Mouse (Mus musculus) stomach, postnatal 0 days (tissue): ENCODE data around the gene B230104I21Rik. TPM values are rescaled to one million over a fixed set of nuclear protein-coding genes. Genes with fewer than 3 reads are reported as not detected.

Experiments used
- ATAC-seq: fragments of 200-750 bp; cut with Nextera tagmentation; 2 replicates; pipeline ENCODE4 v1.8.0; 2017; ENCODE audit not compliant: low FRiP score, low TSS enrichment
- DNase-seq: peaks from one replicate; pipeline ENCODE4 v3.0.0-alpha.2; 2016; ENCODE audit warnings: low spot score
- H3K27ac ChIP-seq: fragments of 300-500 bp; sonication (generic); replicated peaks from 2 replicates; pipeline ENCODE4 v1.5.1; 2014; ENCODE audit warnings: mild to moderate bottlenecking, control low read depth
- H3K27me3 ChIP-seq: fragments of 300-500 bp; sonication (generic); 2 replicates; pipeline ENCODE4 v1.6.1; 2014; ENCODE audit warnings: low read length; ENCODE audit not compliant: control insufficient read depth, insufficient read depth
- H3K36me3 ChIP-seq: fragments of 300-500 bp; sonication (generic); 2 replicates; pipeline ENCODE4 v1.6.1; 2014; ENCODE audit warnings: low read length, mixed read lengths; ENCODE audit not compliant: control insufficient read depth, insufficient read depth
- H3K4me1 ChIP-seq: fragments of 300-500 bp; sonication (generic); replicated peaks from 2 replicates; pipeline ENCODE4 v1.6.1; 2014; ENCODE audit warnings: antibody characterized with exemption; ENCODE audit not compliant: control insufficient read depth, insufficient read depth
- H3K4me2 ChIP-seq: fragments of 300-500 bp; sonication (generic); replicated peaks from 2 replicates; pipeline ENCODE4 v1.6.1; 2014; ENCODE audit warnings: low read depth, mild to moderate bottlenecking, control low read depth, moderate library complexity
- H3K4me3 ChIP-seq: fragments of 300-500 bp; sonication (generic); 2 replicates; pipeline ENCODE4 v1.5.1; 2014; ENCODE audit warnings: low read depth, low read length, control low read depth
- H3K9ac ChIP-seq: fragments of 300-500 bp; sonication (generic); 2 replicates; pipeline ENCODE4 v1.6.1; 2014; ENCODE audit warnings: mild to moderate bottlenecking, low read length, control low read depth, mixed read lengths
- H3K9me3 ChIP-seq: fragments of 300-500 bp; sonication (generic); 2 replicates; pipeline ENCODE4 v1.6.1; 2016; ENCODE audit warnings: low read length; ENCODE audit not compliant: control insufficient read depth
- CTCF ChIP-seq: IDR thresholded peaks from 2 replicates; pipeline ENCODE4 v1.5.1; 2016; ENCODE audit warnings: antibody characterized with exemption, low read depth, mild to moderate bottlenecking, moderate library complexity
- EP300 ChIP-seq: optimal IDR thresholded peaks from 2 replicates; pipeline ENCODE3; 2016; ENCODE audit warnings: antibody characterized with exemption
- WGBS: fragments of 180-500 bp; shearing (Covaris S2); extraction: QIAGEN DNeasy Blood & Tissue Kit; methylation state at CpG from one replicate; pipeline ENCODE4 v1.1.7; 2014; 5-methylcytosine and 5-hydroxymethylcytosine counted together
- polyA plus RNA-seq: library from polyadenylated mRNA; unstranded; fragments of >200 nt; fragmentation: Nextera tagmentation; extraction: Ambion mirVana; gene quantifications from 2 replicates; pipeline ENCODE4 v1.2.1, GENCODE M21; 2015

The B230104I21Rik gene
- polyA plus RNA-seq, 1 experiment from 2014 or later = not detected

GRCm38 (mm10) chr4:154378876-154379275 is 42.9 kb downstream of the B230104I21Rik start:
- Histone ChIP-seq H3K4me2 (no peak overlapping the region), H3K4me1 (no peaks in the 10 kb centered on the region), H3K27me3 (no peaks in the 10 kb centered on the region), H3K36me3 (no peaks in the 10 kb centered on the region), H3K9me3 (no peaks in the 10 kb centered on the region), H3K27ac (no peak overlapping the region), H3K9ac (no peak overlapping the region), H3K4me3 (no peak overlapping the region)
- TF ChIP-seq CTCF (no peak), EP300 (no peak)
- WGBS = 95% methylated on average over 2 of the region's 2 CpGs
- DNase-seq (no peak), ATAC-seq (no peak)

GRCm38 (mm10) chr4:154385208-154385607 is 49.3 kb downstream of the B230104I21Rik start:
- Histone ChIP-seq H3K4me3 (no peak overlapping the region), H3K27me3 (no peaks in the 10 kb centered on the region), H3K27ac (no peak overlapping the region), H3K9ac (no peak overlapping the region), H3K4me1 (no peaks in the 10 kb centered on the region; the same call in 1 of the 2 replicates), H3K4me2 (no peak overlapping the region), H3K9me3 (no peaks in the 10 kb centered on the region), H3K36me3 (no peaks in the 10 kb centered on the region)
- WGBS = 75% methylated on average over 8 of the region's 8 CpGs
- ATAC-seq = no peak
- TF ChIP-seq EP300 (no peak), CTCF (no peak)
- no peak for DNase-seq

GRCm38 (mm10) chr4:154385918-154386317 is 50.0 kb downstream of the B230104I21Rik start:
- Histone ChIP-seq H3K9me3 (no peaks in the 10 kb centered on the region), H3K4me1 (no peaks in the 10 kb centered on the region; the same call in 1 of the 2 replicates), H3K36me3 (no peaks in the 10 kb centered on the region), H3K4me2 (no peak overlapping the region), H3K27ac (no peak overlapping the region), H3K4me3 (no peak overlapping the region), H3K9ac (no peak overlapping the region), H3K27me3 (no peaks in the 10 kb centered on the region)
- whole genome bisulfite sequencing = 66% methylated on average over 2 of the region's 2 CpGs
- TF ChIP-seq CTCF = no peak
- no peak for TF ChIP-seq EP300
- ATAC-seq = no peak
- no peak for DNase-seq

GRCm38 (mm10) chr4:154386810-154387209 is 50.9 kb downstream of the B230104I21Rik start:
- DNase-seq (no peak), ATAC-seq (no peak)
- Histone ChIP-seq H3K4me2 (no peak overlapping the region), H3K9me3 (no peaks in the 10 kb centered on the region), H3K27ac (no peak overlapping the region), H3K9ac (no peak overlapping the region), H3K27me3 (no peaks in the 10 kb centered on the region), H3K36me3 (no peaks in the 10 kb centered on the region), H3K4me1 (no peaks in the 10 kb centered on the region; the same call in 1 of the 2 replicates), H3K4me3 (no peak overlapping the region)
- no peak for TF ChIP-seq EP300
- no peak for TF ChIP-seq CTCF
- WGBS = 49% methylated on average over 8 of the region's 8 CpGs

- H3K36me3 ChIP-seq = no peaks in the 10 kb centered on the region
- H3K27me3 ChIP-seq = no peaks in the 10 kb centered on the region
- DNase-seq (no peak), ATAC-seq (no peak)
- no peak overlapping the region for H3K4me2 ChIP-seq
- WGBS = 93% methylated on average over 2 of the region's 2 CpGs
- no peaks in the 10 kb centered on the region for H3K9me3 ChIP-seq
- TF ChIP-seq EP300 (no peak), CTCF (no peak)
- no peak overlapping the region for H3K9ac ChIP-seq
- H3K27ac ChIP-seq = no peak overlapping the region; the same call in 1 of the 2 replicates
- no peak overlapping the region for H3K4me3 ChIP-seq
- H3K4me1 ChIP-seq = no peaks in the 10 kb centered on the region; the same call in 1 of the 2 replicates
These were observed 53.7 kb downstream of the B230104I21Rik start for GRCm38 (mm10) chr4:154389641-154390040.

- H3K9ac ChIP-seq = 0 out of 2 replicates have a peak overlapping the region, but pooled peaks have one; percentile 27
- peak; percentile 66 for ATAC-seq
- no peaks in the 10 kb centered on the region for H3K36me3 ChIP-seq
These were observed 54.6 kb downstream of the B230104I21Rik start for GRCm38 (mm10) chr4:154390333-154391080.

More at GRCm38 (mm10) chr4:154390333-154391080, 54.6 kb downstream of the B230104I21Rik start:
- 24% methylated on average over 20 of the region's 20 CpGs for WGBS
- Histone ChIP-seq H3K4me1 (no peaks in the 10 kb centered on the region; the same call in 1 of the 2 replicates), H3K27me3 (no peaks in the 10 kb centered on the region), H3K4me2 (no peak overlapping the region), H3K27ac (peak overlapping the region; percentile 35), H3K9me3 (no peaks in the 10 kb centered on the region), H3K4me3 (no peak overlapping the region)
- TF ChIP-seq CTCF (peak; percentile 41), EP300 (no peak)
- DNase-seq = peak; percentile 55
